Mouse (Mus musculus): ENCODE measurements around the gene Ino80b.

The Ino80b gene

DNA sequence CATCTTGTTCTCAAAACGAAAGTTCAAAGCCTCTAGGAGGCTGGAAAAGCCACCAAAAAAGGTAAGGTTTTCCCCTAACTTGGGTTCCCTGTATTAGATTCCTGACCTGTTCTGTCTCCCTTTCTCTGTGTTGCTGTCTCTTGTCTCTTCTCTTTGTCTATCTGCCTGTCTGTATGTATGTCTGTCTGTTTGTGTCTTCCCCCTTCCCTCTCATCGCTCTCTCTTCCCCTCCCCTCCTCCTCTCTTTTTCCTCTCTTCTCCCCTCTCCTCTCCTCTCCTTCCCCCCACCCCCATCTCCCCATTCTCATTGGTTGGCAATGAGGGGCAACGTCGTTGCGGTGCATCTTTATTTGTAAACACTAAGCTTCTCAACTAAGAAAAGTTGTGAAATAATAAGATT is at the start of gene Ino80b:
Gene Ino80b (minus strand): TSS at position 101 of the 400 bp plus-strand sequence.
- in situ Hi-C loops (cut with MboI; ENCODE audit: low pct_unique_long_range_greater_than_20kb in 1 of 2, low sequenced_read_pairs in 2 of 2, unreplicated experiment in 1 of 2): no loop called here

DNA sequence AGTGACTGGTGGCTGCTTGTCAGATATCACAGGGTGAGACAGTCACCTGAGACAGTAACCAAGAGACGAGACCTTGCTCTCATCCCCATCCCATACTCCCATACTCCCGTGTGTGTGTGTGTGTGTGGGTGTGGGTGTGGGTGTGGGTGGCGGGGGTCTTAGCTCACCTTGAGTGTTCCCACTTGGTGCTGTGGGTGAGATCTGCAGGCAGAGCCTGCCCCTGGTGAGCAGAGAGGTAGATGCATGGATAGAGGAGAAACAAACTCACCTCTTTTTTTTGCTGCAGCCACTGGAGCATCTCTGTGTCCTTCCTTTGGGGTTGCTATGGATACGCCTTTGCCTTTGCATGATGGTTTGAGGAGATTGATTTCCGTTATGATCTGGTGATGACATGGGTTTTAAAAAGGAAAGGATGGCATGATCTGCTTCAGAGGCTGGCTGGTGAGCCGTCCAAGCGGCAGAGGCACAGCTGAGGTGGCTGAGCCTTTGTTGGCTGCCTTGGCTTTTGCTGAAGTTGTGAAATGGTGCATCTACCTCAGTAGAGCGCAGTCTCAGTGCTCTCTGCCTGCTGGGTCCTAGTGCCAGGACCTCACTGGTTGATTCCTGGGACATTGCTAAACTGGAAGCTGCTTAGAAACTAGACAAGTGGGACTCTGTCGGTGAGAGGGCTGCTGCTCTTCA is 47.1 kb upstream of the Ino80b start:
- in situ Hi-C loops (cut with MboI; ENCODE audit: low pct_unique_long_range_greater_than_20kb in 1 of 2, low sequenced_read_pairs in 2 of 2, unreplicated experiment in 1 of 2): no loop called here

DNA sequence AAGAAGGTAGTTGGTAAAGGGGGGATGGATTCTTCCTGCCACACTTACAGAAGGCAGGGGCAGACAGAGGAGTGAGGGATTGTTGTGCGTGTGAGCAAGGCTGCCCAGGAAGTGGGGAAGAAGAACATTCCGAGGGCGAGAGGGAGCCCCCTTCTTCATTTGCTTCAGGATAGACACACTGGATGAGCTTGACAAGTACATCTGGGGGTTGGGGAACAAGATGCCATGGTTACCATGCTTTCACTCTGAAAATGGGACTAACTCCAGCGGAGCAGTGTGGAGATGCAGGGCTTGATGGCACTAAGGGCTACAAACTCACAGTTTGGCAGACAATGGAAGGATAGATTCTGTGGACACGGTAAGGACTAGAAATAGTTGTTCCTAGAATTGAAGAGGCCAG is 45.8 kb upstream of the Ino80b start:
- in situ Hi-C loops (cut with MboI; ENCODE audit: low pct_unique_long_range_greater_than_20kb in 1 of 2, low sequenced_read_pairs in 2 of 2, unreplicated experiment in 1 of 2): no loop called here

DNA sequence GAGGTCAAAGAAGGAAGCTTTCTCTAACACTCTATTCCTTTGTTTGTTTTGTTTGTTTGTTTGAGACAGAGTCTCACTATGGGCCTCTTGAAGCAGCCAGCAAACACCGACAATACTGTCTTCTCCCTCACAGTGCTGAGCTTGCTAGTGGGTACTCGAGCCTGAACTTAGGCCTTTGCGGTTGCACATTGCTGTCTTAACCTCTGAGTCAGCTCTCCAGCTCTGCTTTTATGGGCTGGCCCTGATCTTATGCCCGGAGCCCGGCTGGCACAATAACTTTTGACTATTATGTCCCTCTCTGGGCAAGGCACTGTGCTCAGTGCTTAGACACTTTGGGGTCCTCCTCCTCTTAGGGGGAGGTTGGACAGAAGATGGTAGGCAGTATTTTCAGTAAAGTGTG is 44.6 kb upstream of the Ino80b start:
- in situ Hi-C loops (cut with MboI; ENCODE audit: low pct_unique_long_range_greater_than_20kb in 1 of 2, low sequenced_read_pairs in 2 of 2, unreplicated experiment in 1 of 2): loop anchor here (5.0 kb wide), 1 partner anchor 107 kb away; no protein-coding TSS in a partner anchor

DNA sequence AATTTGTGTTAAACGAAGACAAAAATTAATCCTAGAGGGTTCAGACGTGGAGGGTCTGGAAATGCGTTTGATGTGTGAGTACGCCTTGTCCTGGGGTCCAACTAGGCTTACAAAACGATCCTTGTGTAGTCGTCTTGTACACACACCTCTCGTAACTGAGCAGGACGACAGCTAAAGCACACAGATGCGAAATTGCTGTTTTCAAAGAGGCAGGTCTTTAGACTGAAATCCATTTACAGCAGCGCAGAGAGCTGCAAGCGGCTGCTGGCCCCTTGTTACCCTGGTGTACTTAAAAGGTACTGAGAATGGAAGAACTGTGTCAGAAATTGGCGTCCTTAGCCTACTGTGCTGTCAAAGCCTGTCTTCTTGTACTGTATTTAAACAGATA is 41.0 kb upstream of the Ino80b start:
- in situ Hi-C loops (cut with MboI; ENCODE audit: low pct_unique_long_range_greater_than_20kb in 1 of 2, low sequenced_read_pairs in 2 of 2, unreplicated experiment in 1 of 2): loop anchor here (5.0 kb wide), 1 partner anchor 111 kb away; no protein-coding TSS in a partner anchor

DNA sequence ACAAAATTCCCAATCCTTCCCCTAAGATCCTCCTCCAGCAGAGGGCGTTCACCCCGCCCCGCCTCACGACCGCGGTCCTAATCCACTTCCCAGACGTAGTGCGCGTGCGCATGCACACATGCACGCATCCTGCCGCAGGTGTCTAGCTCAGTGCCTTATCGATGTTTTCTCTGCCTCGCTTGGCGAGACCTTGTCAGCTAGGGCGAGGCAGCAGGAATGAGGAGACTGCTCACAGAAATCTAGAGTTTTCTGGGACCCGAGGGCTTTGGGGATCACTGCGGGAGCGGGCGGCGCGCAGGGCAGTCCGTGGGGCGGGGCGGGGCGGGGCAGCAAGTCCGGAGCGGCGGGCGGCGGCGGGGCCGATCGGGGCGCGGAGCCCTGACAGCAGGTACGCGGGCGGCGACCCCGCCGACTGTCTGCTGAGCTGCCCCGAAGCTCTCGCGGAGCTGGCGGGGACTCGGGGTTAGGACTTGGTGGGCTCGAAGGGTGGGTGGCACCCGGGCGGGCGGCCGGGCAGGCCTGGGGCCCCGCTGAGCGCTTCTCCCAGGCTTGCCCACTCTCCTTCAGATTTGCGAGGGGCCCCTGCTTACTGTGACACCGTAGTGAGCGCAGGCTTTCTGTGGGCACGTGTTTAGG is 40.5 kb upstream of the Ino80b start, which contains the start of gene Dctn1:
Gene Dctn1 (plus strand): TSS at position 314 of the 636 bp plus-strand sequence.
- in situ Hi-C loops (cut with MboI; ENCODE audit: low pct_unique_long_range_greater_than_20kb in 1 of 2, low sequenced_read_pairs in 2 of 2, unreplicated experiment in 1 of 2): loop anchor here (5.0 kb wide), 1 partner anchor 112 kb away; no protein-coding TSS in a partner anchor

DNA sequence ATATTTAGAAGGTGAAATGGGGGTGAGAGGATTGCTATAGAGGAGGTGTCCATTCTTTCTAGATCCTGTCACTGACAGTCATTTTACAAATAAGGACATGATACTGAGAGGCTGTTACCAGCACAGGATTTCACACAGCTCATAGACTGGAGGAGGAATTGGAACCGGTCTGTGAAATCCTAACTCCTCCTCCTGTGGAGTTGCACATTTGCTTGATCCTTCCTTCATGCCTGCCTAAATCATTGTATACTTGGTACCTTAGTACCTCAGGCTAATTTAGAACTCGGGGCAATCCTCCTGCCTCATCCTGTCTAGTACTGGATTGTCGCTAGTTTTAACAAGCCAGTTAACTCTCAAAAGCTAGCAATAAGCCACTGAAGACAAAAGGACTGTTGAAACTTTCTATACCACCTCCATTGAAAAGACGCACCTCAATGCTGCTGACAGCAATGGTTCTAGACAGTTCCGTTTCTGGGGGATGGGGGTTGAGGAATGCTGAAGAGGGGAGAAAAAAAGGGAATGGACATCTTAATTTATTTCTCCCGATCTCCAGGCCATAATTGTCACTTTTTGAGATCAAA is 39.9 kb upstream of the Ino80b start:
- in situ Hi-C loops (cut with MboI; ENCODE audit: low pct_unique_long_range_greater_than_20kb in 1 of 2, low sequenced_read_pairs in 2 of 2, unreplicated experiment in 1 of 2): loop anchor here (5.0 kb wide), 1 partner anchor 112 kb away; no protein-coding TSS in a partner anchor

DNA sequence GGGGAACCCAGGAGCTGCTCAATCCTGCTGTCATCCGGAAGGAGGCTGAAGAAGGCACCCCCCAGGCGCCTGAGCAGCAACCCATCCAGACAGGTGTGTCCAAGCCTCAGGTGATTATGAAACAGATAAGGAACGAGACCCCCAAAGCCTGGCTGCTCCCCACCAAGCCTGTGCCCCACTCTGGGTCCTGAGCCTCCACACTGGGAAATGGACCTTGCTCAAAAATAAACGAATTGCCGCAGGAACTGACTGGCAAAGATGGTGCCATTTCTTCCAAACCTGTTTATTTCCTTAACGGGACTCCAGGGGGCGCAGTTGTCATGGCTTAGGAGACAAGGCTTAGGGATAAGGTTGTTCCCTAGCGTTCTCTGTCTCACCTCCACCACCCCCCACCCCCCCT is 37.5 kb upstream of the Ino80b start:
- in situ Hi-C loops (cut with MboI; ENCODE audit: low pct_unique_long_range_greater_than_20kb in 1 of 2, low sequenced_read_pairs in 2 of 2, unreplicated experiment in 1 of 2): no loop called here

DNA sequence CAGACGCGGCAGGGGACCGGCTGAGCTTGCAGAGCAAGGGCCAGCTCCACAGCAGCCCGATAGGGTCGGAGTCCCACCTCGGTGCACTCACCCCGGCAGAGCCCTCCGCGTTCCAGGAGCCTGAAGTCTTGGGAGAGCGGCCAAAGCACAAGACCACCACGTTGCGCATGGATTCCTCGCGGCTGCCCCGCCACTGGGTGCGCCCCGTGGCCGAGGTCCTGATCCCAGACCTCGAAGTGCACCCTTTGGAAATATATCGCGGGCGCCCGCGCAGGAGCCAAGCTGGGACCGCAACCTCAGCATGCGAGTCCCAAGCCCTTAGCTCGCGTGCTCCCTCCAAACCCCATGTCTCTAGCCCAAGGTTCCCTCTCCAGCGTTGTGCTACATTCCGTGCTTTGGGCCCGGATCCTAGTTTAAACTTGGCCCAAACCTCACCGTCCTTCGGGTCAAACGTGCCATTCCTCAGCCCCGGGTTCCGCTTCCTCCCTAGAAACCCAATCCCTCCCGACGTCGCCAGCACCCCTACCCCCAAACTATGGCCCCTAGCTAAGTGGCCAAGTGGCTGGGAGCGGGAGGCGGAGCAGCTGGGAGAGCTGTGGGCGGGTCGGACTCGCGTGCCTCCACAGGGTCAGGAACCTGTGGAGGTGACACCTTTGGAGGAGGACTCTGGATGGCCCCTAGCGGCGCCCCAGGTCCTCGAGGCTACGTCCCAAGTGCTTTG is 36.9 kb upstream of the Ino80b start:
- in situ Hi-C loops (cut with MboI; ENCODE audit: low pct_unique_long_range_greater_than_20kb in 1 of 2, low sequenced_read_pairs in 2 of 2, unreplicated experiment in 1 of 2): no loop called here

DNA sequence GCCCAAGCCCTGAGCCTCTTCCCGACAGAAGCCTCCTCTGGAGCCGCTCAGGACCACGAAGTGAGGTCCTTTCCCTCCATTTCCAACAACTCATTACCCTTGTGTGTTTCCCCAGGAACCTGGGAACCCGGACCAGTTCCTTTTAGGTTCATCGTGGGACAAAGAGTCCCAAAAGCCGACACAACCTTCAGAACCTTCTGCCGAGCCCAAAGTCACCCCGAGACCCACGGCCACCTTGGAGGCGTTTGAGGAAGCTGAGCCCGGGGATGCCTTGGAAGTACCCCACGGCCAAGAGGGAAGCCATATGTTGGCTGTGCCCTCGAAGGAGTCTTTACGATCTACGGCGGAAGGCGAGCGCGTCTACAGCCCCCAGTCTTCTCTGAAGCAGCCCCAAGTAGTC is 36.2 kb upstream of the Ino80b start:
- in situ Hi-C loops (cut with MboI; ENCODE audit: low pct_unique_long_range_greater_than_20kb in 1 of 2, low sequenced_read_pairs in 2 of 2, unreplicated experiment in 1 of 2): no loop called here

DNA sequence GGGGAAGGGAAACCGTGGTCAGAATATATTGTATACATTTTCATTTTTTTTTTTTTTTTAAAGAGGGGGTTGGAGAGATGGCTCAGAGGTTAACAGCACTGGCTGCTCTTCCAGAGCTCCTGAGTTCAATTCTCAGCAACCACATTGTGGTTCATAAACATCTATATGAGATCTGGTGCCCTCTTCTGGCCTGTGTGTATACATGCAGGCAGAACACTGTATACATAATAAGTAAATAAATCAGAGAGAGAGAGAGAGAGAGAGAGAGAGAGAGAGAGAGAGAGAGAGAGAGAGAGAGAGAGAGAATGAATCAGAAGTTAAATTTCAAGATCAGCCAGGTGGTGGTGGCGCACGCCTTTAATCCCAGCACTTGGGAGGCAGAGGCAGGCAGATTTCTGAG is 34.2 kb upstream of the Ino80b start:
- in situ Hi-C loops (cut with MboI; ENCODE audit: low pct_unique_long_range_greater_than_20kb in 1 of 2, low sequenced_read_pairs in 2 of 2, unreplicated experiment in 1 of 2): loop anchor here in 1 of 2 experiments (5.0 kb wide), 1 partner anchor 167 kb away; no protein-coding TSS in a partner anchor

DNA sequence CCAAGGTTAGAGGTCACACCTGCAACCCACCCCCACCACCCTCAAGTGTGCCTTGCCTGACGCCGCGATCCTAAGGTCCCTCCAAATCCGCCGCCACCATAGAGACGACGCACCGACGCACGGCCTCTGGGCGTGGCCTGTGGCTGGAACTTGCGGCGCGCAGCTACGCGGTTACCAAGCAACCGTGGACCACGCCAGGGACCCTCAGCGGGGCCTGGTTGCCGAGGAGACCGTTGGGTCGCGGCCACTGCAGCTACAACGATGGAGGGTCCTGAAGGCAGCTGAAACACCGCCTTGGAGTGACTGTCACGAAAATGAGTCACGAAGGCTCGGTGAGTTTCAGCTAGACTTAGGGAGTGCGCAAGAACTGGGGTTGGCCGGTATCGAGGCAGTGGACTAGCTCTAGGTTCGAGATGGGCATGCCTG is 31.0 kb upstream of the Ino80b start, which contains the start of the genes Wdr54 and 1700003E16Rik:
Gene Wdr54 (minus strand): TSS at position 139 of the 426 bp plus-strand sequence.
Gene 1700003E16Rik (plus strand): TSS at position 146 of the 426 bp plus-strand sequence.
- in situ Hi-C loops (cut with MboI; ENCODE audit: low pct_unique_long_range_greater_than_20kb in 1 of 2, low sequenced_read_pairs in 2 of 2, unreplicated experiment in 1 of 2): loop anchor here in 1 of 2 experiments (5.0 kb wide), 1 partner anchor 164 kb away; no protein-coding TSS in a partner anchor

DNA sequence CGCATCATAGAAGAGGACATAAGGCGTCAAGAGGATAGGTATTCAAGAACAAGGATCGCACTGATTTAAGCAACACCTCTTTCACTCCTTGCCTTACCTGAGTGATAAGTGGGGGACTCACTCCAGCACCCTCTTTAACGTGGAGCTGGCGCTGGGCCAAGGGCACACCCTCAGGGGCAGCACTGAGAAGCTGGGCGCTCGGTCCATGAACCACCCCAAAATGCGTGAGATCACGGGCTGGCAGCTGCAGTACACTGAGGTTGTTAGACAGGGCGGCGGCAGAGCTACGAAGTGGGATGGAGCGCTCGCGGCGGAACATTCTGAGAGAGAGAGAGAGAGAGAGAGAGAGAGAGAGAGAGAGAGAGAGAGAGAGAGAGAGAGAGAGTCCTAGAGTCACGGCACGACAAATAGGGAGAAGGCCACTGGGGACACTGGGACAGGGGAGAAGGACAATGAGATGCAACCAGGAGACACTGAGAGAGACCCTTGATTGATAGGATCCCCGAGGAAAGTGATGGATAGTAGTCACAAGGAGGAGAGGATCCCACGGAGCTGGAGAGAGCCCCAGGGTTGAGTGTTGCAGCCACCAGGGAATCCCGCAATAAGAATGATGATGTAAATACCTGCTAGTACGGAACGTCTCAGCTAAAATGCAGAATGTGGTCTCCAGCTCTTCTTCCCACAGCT is 30.5 kb upstream of the Ino80b start:
- in situ Hi-C loops (cut with MboI; ENCODE audit: low pct_unique_long_range_greater_than_20kb in 1 of 2, low sequenced_read_pairs in 2 of 2, unreplicated experiment in 1 of 2): loop anchor here in 1 of 2 experiments (5.0 kb wide), 1 partner anchor 163 kb away; no protein-coding TSS in a partner anchor

DNA sequence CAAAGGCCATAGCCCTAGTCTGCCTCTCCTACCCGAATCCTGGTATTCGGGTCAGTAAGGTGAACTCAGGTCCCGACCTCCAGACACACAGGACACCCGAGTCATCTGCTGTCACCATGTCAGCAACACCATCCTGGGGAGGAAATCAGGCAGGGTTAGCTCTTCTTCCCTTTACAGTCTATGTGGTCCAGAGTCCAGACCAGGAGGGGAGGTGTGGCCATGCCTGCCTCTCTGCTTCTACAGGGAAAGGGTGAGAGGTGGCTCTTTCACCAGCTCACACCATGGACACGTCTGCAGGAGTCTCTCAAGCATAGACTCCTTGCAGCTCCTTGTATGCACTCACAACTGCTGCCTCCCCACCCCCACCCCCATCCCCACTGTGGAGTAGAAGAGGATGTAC is 28.3 kb upstream of the Ino80b start:
- in situ Hi-C loops (cut with MboI; ENCODE audit: low pct_unique_long_range_greater_than_20kb in 1 of 2, low sequenced_read_pairs in 2 of 2, unreplicated experiment in 1 of 2): no loop called here

DNA sequence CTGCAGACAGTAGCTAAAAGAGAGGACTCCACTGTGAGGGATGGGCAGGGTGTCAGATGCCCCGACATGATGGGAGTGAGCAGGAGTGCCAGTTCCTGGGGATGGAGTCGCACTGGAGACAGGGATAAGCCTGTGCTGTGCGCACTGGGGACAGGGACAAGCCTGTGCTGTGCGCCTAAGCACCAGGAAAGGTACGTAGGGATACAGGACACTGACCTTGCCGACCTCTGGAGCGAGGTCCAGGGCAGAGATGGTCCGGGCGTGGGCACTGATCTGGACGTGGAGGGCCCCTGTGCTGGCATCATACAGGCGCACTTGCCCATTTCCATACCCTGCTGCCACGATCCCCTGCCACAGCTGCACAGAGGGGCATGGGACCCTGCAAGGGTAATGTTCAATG is 27.8 kb upstream of the Ino80b start:
- in situ Hi-C loops (cut with MboI; ENCODE audit: low pct_unique_long_range_greater_than_20kb in 1 of 2, low sequenced_read_pairs in 2 of 2, unreplicated experiment in 1 of 2): no loop called here

DNA sequence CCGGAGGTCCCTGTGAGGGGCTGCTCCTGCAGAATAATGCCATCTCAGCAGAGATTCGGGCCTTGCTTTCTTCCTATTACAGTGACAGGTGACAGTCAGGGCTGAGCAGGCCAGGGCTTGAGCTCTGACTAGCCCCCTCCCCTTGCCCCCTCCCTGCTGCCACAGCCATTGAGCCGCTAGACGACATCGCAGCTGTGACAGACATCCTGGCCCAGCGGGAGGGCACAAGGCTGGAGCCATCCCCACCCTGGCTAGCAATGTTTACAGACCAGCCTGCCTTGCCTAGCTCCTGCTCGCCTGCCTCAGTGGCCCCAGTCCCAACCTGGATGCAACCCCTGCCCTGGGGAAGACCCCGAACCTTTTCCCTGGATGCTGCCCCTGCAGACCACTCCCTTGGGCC is 26.5 kb upstream of the Ino80b start:
- in situ Hi-C loops (cut with MboI; ENCODE audit: low pct_unique_long_range_greater_than_20kb in 1 of 2, low sequenced_read_pairs in 2 of 2, unreplicated experiment in 1 of 2): no loop called here

DNA sequence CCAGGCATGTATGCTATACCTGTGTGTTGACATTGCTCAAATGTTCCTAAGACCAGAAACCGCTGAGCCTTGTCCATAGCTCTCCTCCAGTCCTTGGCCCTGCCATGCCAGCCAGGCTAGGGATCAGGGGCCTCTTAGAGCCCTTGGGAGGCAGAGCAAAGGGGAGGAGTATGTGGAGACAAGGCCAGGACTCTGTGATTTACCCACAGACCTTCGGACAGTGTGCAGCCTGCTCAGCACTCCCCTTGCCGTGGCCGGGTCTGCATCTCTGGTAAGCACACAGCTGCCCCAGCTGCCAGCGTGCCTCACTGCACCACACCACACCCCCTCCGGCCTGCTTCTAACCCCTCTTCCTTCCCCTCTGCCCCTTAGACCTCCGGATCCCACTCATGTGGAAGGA is 22.0 kb upstream of the Ino80b start:
- in situ Hi-C loops (cut with MboI; ENCODE audit: low pct_unique_long_range_greater_than_20kb in 1 of 2, low sequenced_read_pairs in 2 of 2, unreplicated experiment in 1 of 2): no loop called here

DNA sequence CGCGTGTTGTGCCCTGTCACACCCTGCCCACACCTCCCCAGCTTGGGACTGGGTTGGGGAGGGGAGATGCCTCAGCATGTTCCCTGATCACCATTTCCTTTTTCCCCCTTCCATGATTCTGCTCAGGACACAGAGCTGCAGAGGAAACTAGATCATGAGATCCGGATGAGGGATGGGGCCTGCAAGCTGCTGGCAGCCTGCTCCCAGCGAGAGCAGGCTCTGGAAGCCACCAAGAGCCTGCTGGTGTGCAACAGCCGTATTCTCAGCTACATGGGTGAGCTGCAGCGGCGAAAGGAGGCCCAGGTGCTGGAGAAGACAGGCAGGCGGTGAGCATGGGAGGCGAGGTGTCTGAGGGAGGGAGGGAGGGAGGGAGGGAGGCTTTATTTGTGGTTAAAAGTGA is 20.6 kb upstream of the Ino80b start:
- in situ Hi-C loops (cut with MboI; ENCODE audit: low pct_unique_long_range_greater_than_20kb in 1 of 2, low sequenced_read_pairs in 2 of 2, unreplicated experiment in 1 of 2): no loop called here

Data from mouse embryonic stem cell (cell line).